Mouse (Mus musculus) liver, postnatal 0 days (tissue): ENCODE measurements around the gene Bdh2.

Experiments used
- CTCF ChIP-seq: sonication (generic); IDR thresholded peaks from 2 replicates; pipeline ENCODE4 v1.5.1; 2016; ENCODE audit warnings: antibody characterized with exemption, low read depth
- EP300 ChIP-seq: IDR thresholded peaks from 2 replicates; pipeline ENCODE4 v1.6.1; 2016; ENCODE audit warnings: antibody characterized with exemption, low read depth, mild to moderate bottlenecking

DNA sequence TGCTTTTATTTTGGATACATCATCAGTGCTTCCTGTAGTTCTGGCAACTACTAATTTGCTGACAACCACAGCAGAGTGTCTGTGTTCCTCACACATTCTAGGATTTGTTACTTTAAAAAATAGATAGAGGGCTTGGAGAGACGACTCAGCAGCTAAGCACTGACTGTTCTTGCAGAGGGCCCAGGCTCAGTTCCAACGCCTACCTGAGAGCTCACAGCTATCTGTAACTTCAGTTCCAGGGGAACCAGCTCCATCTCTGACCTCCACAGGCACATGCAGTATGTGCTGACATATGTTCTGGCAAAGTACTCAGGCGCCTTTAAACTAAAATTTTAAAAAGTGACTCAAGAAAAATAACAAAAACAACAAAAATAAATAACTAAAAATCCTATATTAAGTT is 49.0 kb upstream of the Bdh2 start:
- TF ChIP-seq CTCF (no peak), EP300 (no peak)
